Mouse (Mus musculus) spleen, postnatal 10 days (tissue): ENCODE measurements around the gene Cnr2.
A peak's percentile ranks its signal among the peaks of the same experiment; 100 is the strongest.

ENCODE experiments used
- DNase-seq, 2 experiments: peaks; one replicate each; pipeline ENCODE4 v3.0.0; 2021 to 2022; ENCODE audit warnings: low spot score in 2 of 2

The Cnr2 gene

GRCm38 (mm10) chr4:135934708-135935500 lies 39.7 kb downstream of the Cnr2 start:
- no peak for DNase-seq

GRCm38 (mm10) chr4:135935502-135935901 lies 40.3 kb downstream of the Cnr2 start:
- DNase-seq = no peak

- DNase-seq = no peak
These were observed 43.7 kb downstream of the Cnr2 start for GRCm38 (mm10) chr4:135938858-135939257.

- peak in 1 of 2 experiments; percentile 57 for DNase-seq
These were observed 45.8 kb downstream of the Cnr2 start for GRCm38 (mm10) chr4:135941026-135941425.

- DNase-seq = no peak
These were observed 47.0 kb downstream of the Cnr2 start for GRCm38 (mm10) chr4:135942193-135942592.

GRCm38 (mm10) chr4:135943389-135943788 lies 48.2 kb downstream of the Cnr2 start:
- no peak for DNase-seq

- no peak for DNase-seq
These were observed 50.5 kb downstream of the Cnr2 start for GRCm38 (mm10) chr4:135945706-135946105.

- peak; percentile 97 to 98 for DNase-seq
These were observed 51.1 kb downstream of the Cnr2 start, which contains the start of gene Hmgcl for GRCm38 (mm10) chr4:135946278-135946658. Gene Hmgcl, plus strand, starts transcription at chr4:135946448.

GRCm38 (mm10) chr4:135946659-135947301 lies 51.6 kb downstream of the Cnr2 start:
- DNase-seq = no peak

GRCm38 (mm10) chr4:135948142-135948541 lies 52.9 kb downstream of the Cnr2 start:
- no peak for DNase-seq

- DNase-seq = no peak
These were observed 54.3 kb downstream of the Cnr2 start for GRCm38 (mm10) chr4:135949475-135949874.

- no peak for DNase-seq
These were observed 54.7 kb downstream of the Cnr2 start for GRCm38 (mm10) chr4:135949911-135950310.

- no peak for DNase-seq
These were observed 55.2 kb downstream of the Cnr2 start for GRCm38 (mm10) chr4:135950365-135950764.

GRCm38 (mm10) chr4:135951505-135951904 lies 56.3 kb downstream of the Cnr2 start:
- DNase-seq = no peak

GRCm38 (mm10) chr4:135953179-135953578 lies 58.0 kb downstream of the Cnr2 start:
- no peak for DNase-seq

GRCm38 (mm10) chr4:135954241-135954640 lies 59.0 kb downstream of the Cnr2 start:
- peak; percentile 83 to 89 for DNase-seq

- DNase-seq = no peak
These were observed 60.7 kb downstream of the Cnr2 start for GRCm38 (mm10) chr4:135955886-135956285.

- no peak for DNase-seq
These were observed 63.2 kb downstream of the Cnr2 start for GRCm38 (mm10) chr4:135958354-135958753.

- peak; percentile 81 to 93 for DNase-seq
These were observed 65.5 kb downstream of the Cnr2 start for GRCm38 (mm10) chr4:135960717-135961116.

GRCm38 (mm10) chr4:135961709-135962108 lies 66.5 kb downstream of the Cnr2 start:
- peak in 1 of 2 experiments; percentile 12 for DNase-seq

GRCm38 (mm10) chr4:135962198-135962597 lies 67.0 kb downstream of the Cnr2 start:
- DNase-seq = no peak

GRCm38 (mm10) chr4:135962946-135963345 lies 67.8 kb downstream of the Cnr2 start:
- no peak for DNase-seq
